Mouse (Mus musculus) neutrophil, adult 5-6 weeks (primary cell): ENCODE measurements around the gene Cdc20b. TPM values are rescaled to one million over a fixed set of nuclear protein-coding genes. Genes with fewer than 3 reads are reported as not detected.

Experiments used
- ATAC-seq: fragments of 151-379, 151-347 bp; 2 replicates; pipeline ENCODE4 v1.8.0; 2017; ENCODE audit warnings: mild to moderate bottlenecking, moderate TSS enrichment; ENCODE audit not compliant: insufficient number of reproducible peaks, poor library complexity, low FRiP score, severe bottlenecking; ENCODE audit errors: extremely low read depth
- total RNA-seq: library from RNA; stranded (forward); fragments of 200-1000 nt; gene quantifications from 2 replicates; pipeline ENCODE4 v1.2.3, GENCODE M21; 2017

Gene Cdc20b
- total RNA-seq, 1 experiment from 2014 or later = not detected

DNA sequence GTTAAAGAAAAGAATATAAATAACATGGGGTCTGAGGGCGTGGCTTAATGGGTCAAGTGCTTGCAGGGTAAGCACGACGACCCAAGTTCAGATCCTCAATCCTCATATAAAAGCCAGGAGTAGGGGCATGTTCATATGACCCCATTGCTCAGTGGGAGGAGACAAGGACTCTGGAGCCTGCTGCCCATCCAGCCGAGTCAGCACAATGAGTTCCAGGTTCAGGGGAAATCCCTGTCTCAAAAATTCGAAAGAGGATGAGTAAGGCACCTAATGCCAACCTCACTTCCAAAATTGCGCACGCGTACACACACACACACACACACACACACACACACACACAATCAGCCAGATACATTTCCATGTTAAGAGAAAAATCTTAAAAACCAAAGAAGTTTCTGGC lies 12.4 kb upstream of the Cdc20b start:
- ATAC-seq = no peak

DNA sequence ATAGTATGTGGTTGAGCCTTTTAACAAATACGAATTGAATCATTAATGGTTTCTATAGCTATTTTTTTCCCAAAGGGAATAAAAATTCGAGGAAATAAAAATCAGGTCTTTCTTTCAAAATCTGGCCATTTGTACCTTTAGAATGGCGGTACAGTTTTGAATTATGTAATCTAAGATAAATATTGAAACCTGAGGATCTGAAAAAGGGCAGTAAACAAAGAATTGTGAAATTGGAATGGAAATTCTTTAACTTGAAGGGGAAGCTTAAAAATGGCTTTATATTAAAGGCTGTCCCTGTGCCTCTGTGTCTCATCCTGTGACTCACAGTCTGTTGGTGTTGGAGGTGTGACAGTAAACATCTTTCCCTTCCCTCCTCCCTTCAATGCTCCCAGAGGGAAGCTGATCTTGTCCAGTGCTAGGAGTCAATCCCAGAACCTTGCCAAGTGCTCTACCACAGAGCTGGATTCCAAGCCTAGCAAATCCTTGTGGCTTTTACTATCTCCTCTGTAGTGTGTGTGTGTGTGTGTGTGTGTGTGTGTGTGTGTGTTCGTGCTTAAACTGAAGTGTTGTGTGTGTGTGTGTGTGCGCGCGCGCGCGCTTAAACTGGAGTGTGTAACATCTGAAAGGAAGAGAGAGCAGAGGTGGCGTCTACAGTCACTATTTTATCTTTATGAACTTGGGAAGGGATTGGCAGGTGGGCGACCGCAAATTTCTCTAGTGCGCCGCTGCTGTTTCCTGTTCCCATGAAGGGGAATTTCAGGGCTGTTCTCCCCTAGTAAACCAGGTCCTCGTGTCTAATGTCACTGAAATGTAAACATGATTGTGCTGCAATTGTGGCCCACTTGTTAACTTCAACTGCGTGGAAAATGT lies 11.4 kb upstream of the Cdc20b start:
- no peak for ATAC-seq

DNA sequence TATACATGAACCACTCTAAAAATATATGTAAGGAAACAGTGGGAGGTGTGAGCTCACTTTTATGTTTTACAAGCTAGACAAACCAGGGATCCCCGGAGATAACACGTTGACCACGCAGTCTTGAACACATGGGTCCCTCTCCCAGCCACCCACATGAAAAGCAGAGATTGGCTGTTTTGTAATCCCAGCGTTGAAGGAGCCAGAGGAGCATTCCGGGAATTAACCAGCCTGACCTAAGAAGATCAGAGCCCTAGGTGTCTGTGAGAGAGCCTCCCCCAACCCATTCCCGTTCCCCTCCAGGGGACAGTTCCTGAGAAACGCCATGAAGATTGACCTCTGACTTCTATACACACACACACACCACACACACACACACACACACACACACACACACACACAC lies 3.6 kb upstream of the Cdc20b start:
- ATAC-seq = no peak

DNA sequence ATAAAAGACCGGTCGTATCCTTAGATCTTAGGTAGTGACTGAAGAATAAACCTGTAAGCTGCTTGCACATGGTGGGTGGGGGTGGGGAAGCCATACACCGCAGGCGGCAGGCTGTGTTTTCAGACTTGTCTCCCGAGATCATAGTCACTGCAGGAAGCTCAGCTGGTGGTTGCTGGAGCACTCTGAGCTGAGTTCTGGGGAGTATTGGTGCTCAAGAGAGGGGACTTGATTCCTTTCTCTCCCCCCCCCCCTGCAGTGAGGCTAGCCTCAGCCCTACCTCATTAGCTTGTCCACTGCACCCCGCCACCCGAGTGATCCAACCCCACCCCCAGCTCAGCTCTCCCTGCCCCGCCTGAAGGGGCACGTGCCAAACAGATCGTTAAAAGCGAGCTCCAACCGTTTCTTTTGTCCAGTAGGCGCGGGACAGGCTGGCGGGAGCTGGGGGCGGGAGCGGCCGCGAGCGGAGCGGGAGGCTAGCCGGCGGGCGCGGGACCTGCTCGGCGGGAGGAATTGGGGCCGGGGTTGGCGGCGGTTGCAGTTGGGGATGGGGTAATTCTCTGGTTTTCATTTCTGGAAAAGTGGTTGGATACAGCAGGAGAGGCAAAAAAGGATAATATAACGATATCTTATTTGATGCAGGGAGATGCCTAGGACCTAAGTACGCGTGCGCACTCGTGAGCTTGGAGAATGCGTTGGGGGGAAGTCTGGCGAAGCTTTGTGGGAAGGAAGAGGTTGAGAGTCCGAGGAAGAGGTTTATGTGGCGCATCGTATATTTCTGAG lies 2.9 kb upstream of the Cdc20b start:
- ATAC-seq = no peak

DNA sequence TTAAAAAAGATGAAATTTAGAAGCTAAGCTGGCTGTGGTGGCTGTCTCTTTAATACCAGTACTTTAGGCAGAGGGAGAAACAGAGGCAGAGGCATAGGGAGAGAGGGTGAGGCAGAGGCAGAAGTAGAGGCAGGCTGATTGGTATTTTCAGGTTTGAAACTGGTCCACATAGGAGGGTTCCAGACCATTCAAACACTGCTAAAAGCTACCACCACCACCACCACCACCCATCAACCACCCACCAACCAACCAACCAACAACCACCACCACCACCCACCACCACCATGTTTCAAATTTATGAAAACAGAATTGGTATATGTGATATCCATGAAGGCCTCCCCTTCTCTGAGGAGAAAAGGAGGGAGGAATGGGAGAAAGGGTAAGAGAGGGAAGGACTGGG lies 2.1 kb upstream of the Cdc20b start:
- ATAC-seq = no peak

DNA sequence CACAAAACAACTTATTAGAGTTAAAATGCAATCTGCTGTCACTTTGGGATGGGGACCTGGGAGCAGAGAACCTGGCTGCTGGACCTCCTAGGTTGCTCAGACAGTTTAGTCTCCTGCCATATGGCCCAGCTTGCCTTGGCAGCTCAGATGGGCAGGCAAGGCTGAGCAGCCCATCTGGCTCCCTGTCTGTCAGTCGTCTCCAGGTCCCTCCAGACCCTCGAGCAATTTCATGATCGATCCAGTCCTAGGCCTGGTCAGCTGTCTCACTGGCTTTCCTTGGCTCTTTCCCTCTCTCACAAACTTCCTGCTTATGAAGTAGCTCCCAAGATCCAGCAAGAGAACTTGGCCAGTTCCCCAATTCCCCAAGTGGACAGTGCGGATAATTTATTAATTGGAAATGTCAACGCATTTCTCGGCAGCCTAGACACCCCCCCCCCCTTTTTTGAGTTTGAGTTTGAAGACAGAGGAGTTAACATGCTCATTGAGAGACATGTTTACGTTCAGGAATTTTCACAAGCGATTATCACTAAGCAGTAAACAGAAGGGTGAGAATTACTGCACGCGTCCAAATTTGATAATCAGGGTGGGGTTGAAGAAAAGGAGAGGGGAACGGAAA lies 532 bp upstream of the Cdc20b start:
- ATAC-seq = no peak

DNA sequence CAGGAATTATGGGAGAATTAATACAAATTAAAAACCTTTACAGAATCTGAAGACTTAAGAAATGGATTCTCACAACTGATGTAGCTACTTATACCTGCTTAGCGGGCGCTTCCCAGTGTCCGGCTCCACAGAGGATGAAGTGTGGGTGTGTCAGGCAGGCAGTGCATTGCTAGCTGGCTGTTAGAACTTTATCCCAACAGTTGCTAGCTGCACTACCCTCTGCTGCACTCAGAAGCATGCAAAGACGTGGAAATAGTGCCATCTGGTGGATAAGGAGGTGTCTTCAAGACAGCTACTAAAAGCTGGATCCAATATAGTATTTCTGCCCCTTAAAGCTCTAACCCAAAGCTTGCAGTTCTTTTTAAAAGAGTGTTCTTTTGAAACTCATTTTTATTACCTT lies 941 bp downstream of the Cdc20b start:
- peak; percentile 78 for ATAC-seq

DNA sequence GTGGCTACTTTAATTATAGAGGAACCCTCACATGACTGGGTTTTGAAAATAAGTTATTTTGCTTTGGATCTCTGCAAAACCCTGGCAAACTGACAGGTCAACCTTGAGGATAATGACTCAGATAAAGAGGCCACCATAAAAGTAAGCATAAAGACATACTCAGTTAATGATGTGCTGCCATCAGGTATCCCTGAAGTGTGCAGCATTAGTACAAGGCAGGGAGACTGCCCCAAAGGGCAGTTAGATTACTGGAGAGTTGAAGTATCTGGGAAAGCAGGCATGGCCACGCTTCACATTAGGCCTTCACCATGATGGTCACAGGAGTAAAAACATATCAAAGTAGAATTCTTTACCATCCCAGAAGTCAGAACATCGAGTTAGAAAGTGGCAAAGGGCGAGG lies 10.0 kb downstream of the Cdc20b start:
- no peak for ATAC-seq

DNA sequence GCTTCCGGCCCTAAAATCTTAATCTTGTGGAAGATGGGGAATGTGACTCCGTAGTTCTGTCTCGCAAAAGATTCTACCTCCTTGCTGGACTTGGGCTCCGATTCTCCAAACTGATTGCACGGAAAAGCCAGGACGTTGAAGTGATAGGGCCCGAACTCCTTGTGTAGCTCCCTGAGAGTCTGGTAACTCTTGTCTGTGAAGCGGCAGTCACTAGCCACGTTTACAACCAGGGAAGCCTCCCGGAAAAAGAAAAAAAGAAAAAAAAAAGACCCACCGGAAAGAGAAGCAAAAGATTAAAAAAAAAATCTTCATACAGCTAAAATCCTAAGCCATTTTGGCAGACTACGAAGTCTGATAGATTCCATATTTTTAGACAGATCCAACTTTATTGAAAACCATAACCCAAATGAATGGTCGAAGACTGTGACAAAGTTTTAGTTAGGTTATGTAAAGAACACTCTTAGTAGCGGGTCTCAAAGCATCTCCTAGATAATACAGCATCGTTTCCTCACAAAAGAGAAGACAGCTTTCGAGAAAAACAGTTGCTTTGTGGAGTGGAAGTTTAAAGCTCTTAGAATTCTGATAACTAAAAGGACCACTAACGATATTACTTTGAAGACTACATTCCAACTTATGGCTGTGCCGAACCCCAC lies 10.7 kb downstream of the Cdc20b start:
- no peak for ATAC-seq

DNA sequence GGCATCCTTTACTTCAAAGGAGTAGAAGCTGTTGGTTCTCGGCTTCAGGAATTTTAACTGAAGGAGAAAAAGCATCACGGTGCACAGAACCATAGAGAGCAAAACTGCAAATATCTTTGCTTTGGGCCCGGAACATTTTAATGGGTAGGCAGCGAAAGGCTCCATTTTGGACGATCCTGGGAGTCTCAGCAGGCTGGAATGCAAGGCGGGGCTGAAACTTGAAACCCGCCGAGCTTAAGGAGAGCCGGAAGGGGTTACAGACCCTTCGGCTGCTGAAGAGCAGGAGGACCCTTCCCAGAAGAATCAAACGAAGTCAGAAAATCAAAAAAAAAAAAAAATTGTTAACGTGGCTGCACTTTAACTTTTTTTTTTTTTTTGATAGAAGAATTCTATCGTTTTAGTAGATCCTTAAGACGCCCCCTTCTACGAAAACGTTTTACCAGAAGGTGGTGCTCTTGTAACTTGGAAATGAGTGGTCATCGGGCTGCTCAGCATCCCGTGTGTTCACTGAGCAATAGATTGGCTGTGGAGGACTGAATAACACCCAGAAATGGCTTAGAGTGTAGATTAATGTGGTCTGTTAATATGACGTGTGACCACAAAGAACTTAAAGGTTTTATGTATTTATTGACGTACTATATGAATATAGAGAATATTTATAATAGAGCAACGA lies 11.4 kb downstream of the Cdc20b start, which contains the start of gene Gpx8:
TSS of gene Gpx8 (minus strand) at position 200 of the 673 bp plus-strand sequence.
- ATAC-seq = no peak

DNA sequence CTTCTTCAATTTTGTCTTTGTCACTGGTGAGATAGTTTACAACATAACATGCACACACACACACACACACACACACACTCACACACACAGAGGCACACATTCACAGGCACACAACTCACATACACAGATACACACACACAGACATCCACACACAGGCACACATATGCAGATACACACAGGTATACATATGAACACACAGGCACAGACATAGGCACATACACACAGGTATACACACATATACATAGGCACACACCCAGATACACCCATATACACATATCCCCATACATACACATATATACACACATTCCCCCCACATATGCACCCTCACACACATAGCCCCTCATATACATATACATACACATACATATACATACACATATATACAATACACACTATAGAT lies 12.1 kb downstream of the Cdc20b start:
- no peak for ATAC-seq

DNA sequence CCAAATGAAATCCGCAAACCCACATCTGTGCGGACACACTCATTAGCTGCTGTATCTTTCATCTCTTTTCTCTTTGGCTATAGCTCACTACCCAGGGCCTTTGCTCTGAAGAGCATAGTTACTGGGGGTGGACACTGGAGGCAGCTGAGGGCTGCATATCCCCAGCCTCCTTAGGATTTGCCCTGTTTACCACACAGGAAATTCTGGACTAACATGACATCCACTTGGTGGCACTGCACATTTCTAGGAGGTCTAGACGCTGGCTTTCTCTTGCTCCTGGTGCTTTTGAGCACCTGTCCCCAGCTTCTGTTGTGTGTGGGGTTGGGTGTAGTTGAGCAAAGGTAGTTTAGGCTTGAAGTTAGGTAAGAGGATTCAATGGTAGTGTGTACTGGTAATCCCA lies 12.7 kb downstream of the Cdc20b start:
- no peak for ATAC-seq

DNA sequence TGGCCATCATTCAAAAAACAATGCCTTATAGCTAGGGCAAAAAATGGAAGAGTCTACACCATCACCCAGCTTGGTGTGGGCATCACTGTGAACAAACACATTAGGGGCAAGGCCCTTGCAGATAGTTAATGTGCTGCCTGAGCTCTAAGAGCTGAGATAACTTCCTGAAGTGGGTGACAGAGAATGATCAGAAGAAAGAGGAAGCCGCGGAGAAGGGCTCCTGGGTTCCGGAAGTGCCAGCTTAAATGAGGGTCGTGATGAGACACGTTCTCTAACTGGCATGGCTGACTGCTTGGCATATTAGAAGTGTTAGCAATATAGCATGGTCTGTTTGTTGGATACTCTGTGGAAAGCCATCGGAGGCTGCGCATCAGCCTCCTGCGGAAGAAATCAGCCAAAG lies 19.3 kb downstream of the Cdc20b start:
- no peak for ATAC-seq

DNA sequence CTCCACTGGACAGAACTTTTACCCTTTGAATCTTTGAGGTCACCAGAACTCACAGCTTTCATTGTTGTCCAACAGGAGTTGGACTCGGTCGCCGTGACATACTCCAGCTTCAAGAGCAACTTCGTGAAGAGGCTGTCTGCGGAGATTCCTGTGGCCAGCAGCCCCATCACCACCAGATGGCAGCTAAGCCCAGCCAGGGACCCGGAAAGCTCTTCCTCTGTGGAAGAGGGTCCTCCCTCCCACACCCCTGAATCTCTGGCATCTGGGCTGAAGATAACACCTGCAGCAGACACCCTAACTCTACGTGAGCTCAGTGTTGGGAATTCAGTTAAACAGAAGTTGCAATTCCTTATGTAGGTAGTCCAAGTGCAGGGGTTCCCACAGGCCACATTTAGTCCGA lies 20.9 kb downstream of the Cdc20b start:
- ATAC-seq = no peak

DNA sequence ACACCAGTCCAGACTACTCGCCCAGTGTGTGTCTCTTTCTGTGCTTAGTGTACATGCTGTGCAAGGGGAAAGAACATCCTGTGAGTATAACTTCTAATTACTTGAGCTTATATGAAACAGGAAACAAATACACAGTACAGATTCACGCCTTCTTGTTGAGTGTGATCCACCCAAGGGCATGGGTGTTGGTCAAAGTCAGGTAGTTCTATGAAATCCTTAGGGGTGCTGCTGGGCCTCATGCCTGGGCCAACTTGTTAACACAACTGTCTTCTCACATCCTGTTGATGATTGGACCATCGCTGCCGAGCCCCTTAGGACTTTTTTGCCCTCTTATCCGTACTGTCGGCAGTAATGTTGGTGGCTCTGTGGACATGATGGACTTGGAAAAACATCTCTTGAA lies 26.8 kb downstream of the Cdc20b start:
- ATAC-seq = no peak

DNA sequence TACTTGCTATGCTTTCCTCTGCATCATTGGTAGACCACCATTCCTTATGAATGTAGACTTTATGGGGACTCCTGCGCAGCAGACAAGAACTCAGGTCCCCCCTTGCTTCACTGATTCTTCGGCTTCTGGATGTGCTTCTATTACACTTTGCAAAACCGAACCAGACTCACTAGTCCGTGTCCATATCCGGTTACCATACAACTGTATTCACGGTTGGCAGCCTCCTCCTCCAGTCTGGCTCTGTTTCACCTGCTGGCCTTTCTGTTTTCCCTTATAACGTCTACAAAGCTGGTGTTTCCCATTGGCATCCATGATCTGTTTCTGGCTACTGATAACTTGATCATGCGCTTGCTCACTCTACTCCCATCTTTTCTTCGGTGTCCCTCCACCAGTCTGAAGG lies 29.6 kb downstream of the Cdc20b start:
- no peak for ATAC-seq

DNA sequence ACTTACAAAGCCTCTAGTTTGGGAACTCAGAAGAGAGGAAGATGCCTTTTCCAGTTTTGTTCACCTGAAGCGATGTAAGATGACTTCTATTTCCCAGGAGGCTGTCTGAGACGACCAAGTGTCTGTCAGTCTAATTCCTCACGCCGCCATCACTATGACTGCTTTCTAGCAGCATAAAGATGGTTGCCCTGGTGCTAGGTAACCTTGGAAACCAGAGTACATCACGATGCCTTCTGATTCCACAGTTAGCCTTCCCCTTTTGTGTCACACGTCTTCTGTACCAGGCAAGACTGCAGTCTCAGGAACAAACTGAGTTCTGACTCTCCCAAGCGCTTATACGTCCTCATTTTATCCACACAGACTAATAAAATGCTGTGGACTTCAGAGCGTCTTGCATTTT lies 44.1 kb downstream of the Cdc20b start:
- ATAC-seq = no peak

DNA sequence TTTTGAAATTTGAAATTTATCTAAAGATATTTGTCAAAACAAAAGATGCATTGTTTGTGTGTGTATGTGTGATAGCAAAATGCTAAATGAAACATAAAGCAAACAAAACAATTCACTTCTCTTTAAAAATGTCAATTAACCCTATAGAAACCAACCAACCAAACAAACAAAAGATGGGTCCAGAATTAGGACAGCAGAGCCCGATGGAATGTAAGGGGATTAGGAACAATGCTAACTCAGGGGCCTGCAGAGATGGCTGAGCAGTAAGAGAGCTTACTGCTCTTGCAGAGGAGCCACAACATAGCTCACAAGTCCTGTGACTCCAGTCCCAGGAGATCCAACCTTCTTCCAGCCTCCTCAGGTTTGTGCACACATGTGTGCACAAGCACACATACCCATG lies 47.2 kb downstream of the Cdc20b start:
- no peak for ATAC-seq

DNA sequence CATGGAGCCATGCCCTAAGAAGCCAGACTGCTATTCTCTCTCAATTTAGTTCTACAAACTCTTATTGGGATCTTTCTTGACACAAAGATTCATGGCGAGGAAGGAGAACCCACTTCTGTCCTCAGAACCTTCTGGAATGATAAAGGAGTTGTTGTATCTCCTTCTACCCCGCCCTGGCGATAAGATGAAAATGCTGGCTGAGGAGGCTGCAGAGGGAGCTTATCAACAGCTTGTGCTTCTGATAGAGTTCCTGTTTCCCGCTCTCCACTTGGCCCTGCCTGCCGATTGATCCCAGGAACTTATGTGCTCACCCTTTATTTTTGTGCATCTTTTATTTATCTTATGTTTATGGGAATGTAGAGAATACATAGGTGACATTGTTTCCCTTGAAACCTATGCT lies 49.8 kb downstream of the Cdc20b start:
- ATAC-seq = no peak
